Mouse (Mus musculus) Muller cell, postnatal 12 days (primary cell): Measurements from ENCODE around the gene Cd6.
A peak's percentile ranks its signal among the peaks of the same experiment; 100 is the strongest.

Experiments
- DNase-seq: peaks from one replicate; pipeline ENCODE4 v3.0.0-alpha.2; 2015; ENCODE audit errors: inconsistent ontology term

Cd6 gene

GRCm38 (mm10) chr19:10829436-10830175 is at the start of gene Cd6:
Gene Cd6, minus strand, starts transcription at chr19:10830058.
- no peak for DNase-seq

DNA sequence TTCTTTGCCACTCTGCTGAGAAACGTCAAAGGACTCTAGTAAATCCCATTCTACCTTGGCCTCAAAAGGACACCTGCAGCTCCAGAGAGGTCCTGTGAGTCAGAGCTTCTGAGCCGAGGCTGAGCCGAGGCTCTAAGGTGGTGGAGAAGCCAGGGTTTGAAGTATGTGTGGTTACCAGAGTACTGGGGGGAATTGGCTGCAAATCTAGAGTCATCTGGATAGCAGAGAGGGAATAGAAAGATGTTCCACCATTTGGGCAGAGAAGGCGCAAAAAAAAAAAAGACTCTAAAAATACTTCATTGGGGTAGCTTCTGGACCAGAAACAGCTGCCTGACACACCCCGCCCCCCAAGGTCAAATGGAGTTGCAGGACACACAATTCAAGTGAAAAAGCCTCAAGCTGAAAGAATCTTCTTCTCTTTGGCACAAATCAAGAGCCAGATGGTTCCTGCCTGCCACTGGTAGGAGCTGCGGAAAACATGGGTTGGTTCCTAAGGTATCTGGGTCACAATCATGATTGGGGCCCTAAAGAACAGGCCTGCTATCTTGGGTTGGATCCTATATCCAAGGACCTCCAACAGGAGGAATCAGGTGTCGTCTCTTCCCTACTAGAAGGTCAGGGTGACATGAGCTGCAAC is 48.5 kb upstream of the Cd6 start:
- no peak for DNase-seq

DNA sequence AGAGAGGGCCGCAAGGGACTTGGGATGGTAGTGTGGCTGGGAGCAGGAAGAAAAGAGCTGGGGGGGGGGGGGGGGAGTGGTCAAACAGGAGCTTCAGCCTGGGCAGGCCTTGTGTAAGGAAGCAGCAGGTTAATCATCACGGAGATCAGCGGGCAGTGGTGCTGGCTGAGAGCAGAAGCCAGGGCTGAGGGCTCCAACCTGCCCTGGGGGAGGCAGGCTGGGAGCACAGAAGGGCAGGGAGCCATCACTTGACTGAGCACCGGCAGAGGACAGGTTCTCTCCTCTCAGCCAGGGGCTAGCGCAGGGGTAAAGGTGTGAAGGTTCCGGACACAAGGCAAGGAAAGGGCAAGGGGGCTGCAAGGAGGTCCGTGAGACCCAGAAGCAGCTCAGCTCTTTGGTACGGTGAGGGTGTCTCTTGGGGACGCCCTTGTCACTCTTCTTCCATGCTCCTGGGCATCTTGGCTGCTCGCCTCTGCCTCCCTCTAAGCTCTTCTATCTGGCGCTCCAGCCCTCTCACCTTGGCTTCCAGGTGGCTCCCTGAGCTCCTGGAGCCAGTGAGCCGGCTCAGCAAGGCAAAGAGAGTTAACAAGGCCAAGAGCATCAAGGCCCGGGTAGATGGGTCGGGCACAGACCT is 41.6 kb upstream of the Cd6 start:
- DNase-seq, result no peak

DNA sequence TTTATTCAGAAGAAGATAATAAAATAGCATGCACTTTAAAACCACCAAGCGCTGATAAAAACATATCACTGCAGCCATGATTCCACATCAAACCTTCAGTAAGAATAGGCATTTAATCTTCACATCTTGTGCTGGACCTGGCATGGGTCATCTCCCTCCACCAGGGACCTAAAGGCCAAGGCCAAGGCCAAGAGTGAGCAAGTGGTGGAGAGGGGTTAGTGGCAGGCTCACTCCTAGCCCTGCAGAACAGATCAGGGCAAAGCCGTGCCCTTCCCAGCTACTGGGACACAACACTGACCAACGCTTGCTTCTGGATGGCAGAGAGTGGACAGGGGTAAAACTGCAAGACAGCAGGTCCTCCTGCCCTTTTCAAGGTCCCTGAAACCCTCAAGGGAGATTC is 40.8 kb upstream of the Cd6 start:
- DNase-seq, result no peak

- DNase-seq, result no peak
Measured at GRCm38 (mm10) chr19:10869886-10870527, 40.1 kb upstream of the Cd6 start, which contains the start of gene Tmem132a. Gene Tmem132a, minus strand, starts transcription at chr19:10869940.

GRCm38 (mm10) chr19:10869241-10869885 is 39.5 kb upstream of the Cd6 start:
- DNase-seq, result peak; percentile 90

DNA sequence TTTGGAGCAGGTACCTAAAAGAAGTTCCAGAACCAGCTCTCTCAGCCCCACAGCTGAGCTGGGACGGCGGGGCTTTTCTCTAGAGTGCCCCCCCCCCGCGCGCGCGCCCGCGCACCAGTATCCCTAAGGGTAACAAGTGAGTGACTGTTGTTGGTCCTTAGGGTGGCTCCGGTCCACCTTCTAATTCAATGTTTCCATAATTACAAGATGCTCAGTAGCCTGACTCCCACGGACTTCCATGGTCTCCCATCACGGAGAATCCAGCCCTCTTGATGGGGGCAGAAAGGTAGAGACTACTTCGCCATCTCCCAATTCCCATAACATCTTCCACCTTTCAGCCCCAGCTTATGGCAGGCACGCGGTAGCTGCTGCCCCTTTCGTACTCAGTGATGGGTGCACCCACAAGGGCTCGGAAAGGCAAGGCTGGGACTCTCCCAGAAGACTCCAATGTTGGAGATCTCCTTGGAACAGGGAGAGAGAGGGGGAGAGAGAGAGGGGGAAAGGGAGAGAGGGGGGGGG is 38.8 kb upstream of the Cd6 start:
- peak; percentile 28 for DNase-seq

DNA sequence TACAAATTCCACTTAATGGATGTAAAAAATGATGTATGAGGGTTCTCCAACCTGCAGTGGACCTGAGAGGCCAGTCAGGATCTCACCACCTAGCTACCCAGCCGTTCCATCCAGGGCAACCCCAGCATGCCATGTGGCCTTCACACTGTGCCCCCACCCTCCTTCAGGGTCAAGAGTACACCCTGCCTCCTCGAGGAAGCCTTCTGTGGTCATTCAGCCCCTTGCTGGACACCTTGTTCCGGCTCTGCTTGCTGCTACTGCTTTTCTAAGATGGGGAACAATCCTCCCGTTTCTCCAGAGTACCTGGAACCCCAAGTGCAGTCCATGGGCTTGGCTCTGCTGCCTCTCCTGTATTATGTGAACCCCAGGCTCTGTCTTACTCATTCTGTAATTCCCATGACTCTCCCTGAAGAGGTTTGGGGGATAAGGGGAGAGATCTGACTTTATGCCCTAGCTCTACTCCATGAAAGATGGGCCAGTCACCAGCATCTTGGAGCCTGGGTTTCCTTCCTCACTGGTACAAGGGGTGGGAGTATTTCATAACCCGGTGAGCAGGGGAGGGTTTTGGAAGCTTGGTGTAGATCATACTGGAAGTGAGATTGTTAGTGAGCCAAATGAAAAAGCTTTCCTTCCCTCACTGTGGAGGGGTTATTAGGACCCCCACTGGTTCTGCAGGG is 38.2 kb upstream of the Cd6 start:
- no peak for DNase-seq

DNA sequence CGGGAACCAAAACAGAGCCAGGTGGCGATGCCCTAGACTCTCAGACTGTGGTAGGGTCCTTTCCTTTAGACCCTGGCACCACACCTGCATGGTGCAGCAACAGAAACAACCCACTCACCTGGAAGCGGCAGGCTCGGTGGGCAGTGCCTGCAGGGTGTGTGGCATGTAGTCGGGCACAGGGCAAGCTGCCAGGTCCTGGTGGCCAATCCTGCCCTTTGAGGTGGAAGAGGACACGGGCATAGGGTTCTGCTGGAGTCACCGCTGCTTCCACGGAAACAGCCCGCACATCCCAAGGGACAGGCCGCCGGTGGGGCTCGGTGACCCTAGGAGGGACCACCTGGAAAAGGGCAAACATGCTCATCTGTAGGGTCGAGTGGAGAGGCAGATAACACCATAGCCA is 36.5 kb upstream of the Cd6 start:
- DNase-seq, result no peak

DNA sequence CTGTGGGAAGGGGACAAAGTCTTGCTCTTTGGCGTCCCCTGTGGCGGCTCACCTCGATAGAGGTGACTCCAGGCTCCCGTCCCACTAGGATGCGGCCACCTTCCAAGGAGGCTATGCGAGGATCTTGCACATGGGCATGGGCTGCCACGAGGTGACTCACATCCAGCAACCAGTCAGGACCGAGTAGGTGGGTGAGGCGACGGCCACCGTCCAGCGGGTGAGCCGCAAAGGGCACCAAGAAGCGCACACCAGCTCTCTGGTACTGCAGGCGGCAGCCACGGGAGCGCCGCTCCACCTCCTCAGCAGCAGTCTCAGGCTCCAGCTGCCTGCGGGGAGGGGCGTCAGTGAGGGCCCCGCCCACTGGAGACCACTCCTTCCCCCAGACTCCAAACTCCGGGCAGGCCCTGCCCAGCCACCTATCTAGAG is 30.2 kb upstream of the Cd6 start:
- DNase-seq, result no peak

GRCm38 (mm10) chr19:10856520-10856919 is 26.7 kb upstream of the Cd6 start:
- DNase-seq, result no peak

GRCm38 (mm10) chr19:10855422-10855821 is 25.6 kb upstream of the Cd6 start:
- no peak for DNase-seq

DNA sequence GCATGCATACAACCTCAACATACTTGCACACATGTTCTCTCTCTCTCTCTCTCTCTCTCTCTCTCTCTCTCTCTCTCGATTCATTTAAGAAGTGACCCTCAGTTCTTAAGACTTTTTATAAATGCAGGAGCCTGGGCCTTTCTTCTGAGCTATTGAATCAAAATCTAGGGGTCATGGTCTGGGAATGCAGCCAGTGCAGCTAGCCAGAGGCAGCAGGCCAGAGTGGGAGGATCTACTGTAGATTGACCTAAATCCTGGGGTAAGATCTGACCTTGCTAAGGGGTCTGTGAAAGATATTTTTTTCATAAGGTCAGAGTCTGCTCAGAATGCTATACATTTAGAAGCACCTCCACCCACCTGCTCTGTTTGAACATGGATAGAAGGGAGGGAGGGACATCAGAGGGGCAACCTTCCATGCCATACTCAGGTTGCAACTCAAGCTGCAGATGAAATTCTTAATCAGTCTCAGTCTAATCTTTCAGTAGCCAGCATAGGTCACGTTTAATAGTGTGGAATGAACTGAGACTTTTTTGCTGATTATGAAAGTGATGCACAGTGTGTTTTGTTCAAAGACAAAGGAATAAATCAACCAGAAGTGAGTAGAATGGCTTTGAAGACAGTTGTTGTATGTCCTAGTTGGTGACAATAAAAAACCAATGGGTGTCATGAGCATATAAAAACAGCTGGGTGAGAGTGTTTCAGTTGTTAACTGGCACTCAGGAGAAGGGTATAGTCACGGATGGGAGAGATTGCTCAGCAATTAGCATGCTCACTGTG is 17.6 kb upstream of the Cd6 start:
- DNase-seq, result peak; percentile 66

DNA sequence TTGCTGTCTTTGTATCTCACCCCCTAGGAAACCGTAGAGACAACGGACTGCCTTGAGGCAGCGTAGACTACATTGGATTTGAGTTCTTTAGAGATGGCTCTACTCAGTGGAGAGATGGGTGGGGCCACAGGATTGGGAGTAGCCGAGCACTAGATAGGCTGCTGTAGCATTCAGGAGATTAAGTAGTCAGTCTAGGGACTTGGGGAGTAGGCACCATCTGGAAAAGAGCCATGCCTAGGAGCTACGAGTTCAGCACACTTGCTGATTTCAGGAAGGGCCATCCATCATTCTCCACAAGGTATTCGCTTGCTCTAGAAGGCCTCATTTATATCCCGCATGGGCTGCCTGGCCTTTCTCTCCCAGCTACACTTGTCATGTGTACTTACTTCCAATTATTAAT is 16.3 kb upstream of the Cd6 start:
- DNase-seq, result no peak

- DNase-seq, result no peak
Measured at GRCm38 (mm10) chr19:10845454-10845853, 15.6 kb upstream of the Cd6 start.

- no peak for DNase-seq
Measured at GRCm38 (mm10) chr19:10844206-10844605, 14.3 kb upstream of the Cd6 start.

DNA sequence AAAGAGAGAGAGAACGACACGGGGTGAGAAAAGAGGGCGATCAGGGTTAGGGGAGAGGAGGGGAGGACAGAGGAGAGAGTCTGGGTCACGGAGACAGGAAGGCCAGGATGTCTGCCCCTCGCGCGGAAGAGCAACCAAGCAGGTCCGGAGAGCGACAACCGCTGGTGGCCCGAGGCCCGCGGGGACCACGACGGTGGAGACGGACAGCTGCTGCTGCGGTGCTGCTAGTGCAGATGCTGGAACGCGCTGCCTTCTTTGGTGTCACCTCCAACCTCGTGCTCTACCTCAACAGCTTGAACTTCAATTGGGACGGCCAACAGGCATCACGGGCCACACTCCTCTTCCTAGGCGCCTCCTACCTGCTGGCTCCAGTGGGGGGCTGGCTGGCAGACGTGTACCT is 13.1 kb upstream of the Cd6 start:
- DNase-seq, result no peak

- DNase-seq, result peak; percentile 11
Measured at GRCm38 (mm10) chr19:10841721-10842626, 12.1 kb upstream of the Cd6 start.
